Mouse (Mus musculus) midbrain, embryonic 14.5 days (tissue): ENCODE data around the gene Carmil1. TPM values are rescaled to one million over a fixed set of nuclear protein-coding genes. Genes with fewer than 3 reads are reported as not detected.
A peak's percentile ranks its signal among the peaks of the same experiment; 100 is the strongest.

Source experiments
- ATAC-seq: fragments of 200-750 bp; cut with Nextera tagmentation; 2 replicates; pipeline ENCODE4 v1.8.0; 2017; ENCODE audit warnings: moderate number of reproducible peaks, moderate library complexity; ENCODE audit not compliant: low FRiP score, low TSS enrichment
- DNase-seq: peaks from one replicate; pipeline ENCODE4 v3.0.0-alpha.2; 2015
- H3K27ac ChIP-seq: fragments of 300-500 bp; sonication (generic); replicated peaks from 2 replicates; pipeline ENCODE4 v1.5.1; 2014; ENCODE audit warnings: mild to moderate bottlenecking, low read depth, low read length, moderate library complexity
- H3K27me3 ChIP-seq: fragments of 300-500 bp; sonication (generic); 2 replicates; pipeline ENCODE4 v1.6.1; 2014; ENCODE audit warnings: low read length, control low read depth, mixed read lengths; ENCODE audit not compliant: control insufficient read depth, insufficient read depth
- H3K36me3 ChIP-seq: fragments of 300-500 bp; sonication (generic); 2 replicates; pipeline ENCODE4 v1.6.1; 2014; ENCODE audit warnings: low read length, control low read depth; ENCODE audit not compliant: control insufficient read depth, insufficient read depth
- H3K4me1 ChIP-seq: fragments of 300-500 bp; sonication (generic); 2 replicates; pipeline ENCODE4 v1.6.1; 2014; ENCODE audit warnings: mild to moderate bottlenecking, antibody characterized with exemption, low read length, control low read depth; ENCODE audit not compliant: control insufficient read depth, insufficient read depth
- H3K4me2 ChIP-seq: fragments of 300-500 bp; sonication (generic); 2 replicates; pipeline ENCODE4 v1.6.1; 2014; ENCODE audit warnings: mild to moderate bottlenecking, low read length, moderate library complexity
- H3K4me3 ChIP-seq: fragments of 300-500 bp; sonication (generic); replicated peaks from 2 replicates; pipeline ENCODE4 v1.5.1; 2014; ENCODE audit warnings: low read depth, low read length
- H3K9ac ChIP-seq: fragments of 300-500 bp; sonication (generic); replicated peaks from 2 replicates; pipeline ENCODE4 v1.6.1; 2014; ENCODE audit warnings: mild to moderate bottlenecking, low read length, moderate library complexity
- H3K9me3 ChIP-seq: fragments of 300-500 bp; sonication (generic); 2 replicates; pipeline ENCODE4 v1.6.1; 2016; ENCODE audit warnings: low read length, control low read depth, mixed read lengths; ENCODE audit not compliant: control insufficient read depth
- WGBS: fragments of 180-500 bp; shearing (Covaris S2); extraction: QIAGEN DNeasy Blood & Tissue Kit; methylation state at CpG from one replicate; pipeline ENCODE4 v1.1.7; 2014; 5-methylcytosine and 5-hydroxymethylcytosine counted together
- polyA plus RNA-seq: library from polyadenylated mRNA; unstranded; fragments of >200 nt; fragmentation: Nextera tagmentation; extraction: Ambion mirVana; gene quantifications from 2 replicates; pipeline ENCODE4 v1.2.1, GENCODE M21; 2014

Gene Carmil1
- 29.4 and 32.3 TPM in 2 replicates for polyA plus RNA-seq

DNA sequence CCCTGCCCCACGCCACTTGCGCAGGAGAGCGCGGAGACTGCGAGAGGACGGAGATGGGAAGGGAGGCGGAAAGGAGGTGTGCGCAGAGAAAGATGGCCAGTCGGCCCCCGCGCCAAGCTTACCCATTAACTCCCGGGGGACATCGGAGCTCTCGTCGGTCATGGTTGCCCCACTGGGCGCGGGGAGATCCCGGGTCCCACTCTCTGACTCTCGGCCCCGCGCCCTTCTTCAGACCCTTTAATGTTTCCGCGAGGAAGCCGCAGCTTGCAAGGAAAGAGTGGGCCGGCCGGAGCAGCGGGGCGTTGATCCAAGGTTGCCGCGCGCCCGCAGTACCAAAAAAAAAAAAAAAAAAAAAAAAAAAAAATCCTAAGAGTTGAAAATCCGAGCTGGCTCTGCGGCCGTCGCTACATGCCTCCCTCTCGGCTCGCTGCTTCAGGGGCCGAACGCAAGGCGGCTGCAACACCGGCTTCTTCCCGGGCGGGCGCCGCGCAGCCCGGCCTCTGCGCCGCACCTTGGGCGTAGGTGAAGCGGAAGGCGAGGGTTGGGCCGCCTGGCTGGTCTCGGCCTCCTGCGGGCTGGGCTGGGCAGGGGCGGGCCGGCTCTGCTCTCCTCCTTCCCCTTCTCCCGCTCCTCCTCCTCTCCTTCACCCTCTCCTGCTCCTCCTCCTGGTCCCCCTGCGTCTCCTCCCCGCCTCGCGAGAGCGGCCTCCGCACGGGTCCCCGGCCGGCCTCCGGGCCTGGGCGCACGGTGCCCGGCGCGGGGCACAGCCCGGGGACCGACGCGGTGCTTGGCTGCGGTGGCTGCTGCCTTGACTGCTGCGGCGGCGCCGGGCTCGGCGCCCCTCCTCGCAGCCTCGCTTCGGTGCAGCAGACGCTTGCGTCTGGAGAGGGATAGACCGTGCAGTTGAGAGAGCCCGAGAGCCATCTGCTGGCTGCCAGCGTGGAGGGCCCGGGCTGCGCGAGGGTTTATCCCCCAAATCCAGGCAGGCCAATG is at the start of gene Carmil1:
Carmil1 (minus strand) TSS at position 357 of the 993 bp plus-strand sequence.
- H3K27ac ChIP-seq, result peak within 1 kb of the TSS; percentile 96
- ATAC-seq, result peak; percentile 95
- WGBS, result under 1% methylated on average over 91 of the region's 96 CpGs

GRCm38 (mm10) chr13:24330128-24330527 is 49.5 kb upstream of the Carmil1 start:
- Histone ChIP-seq H3K27me3 (no peaks in the 10 kb centered on the region), H3K9me3 (no peaks in the 10 kb centered on the region), H3K4me3 (no peak overlapping the region), H3K4me1 (no peaks in the 10 kb centered on the region), H3K27ac (no peak overlapping the region), H3K9ac (no peak overlapping the region), H3K36me3 (no peaks in the 10 kb centered on the region), H3K4me2 (no peak overlapping the region)
- 88% methylated on average over 4 of the region's 4 CpGs for WGBS
- DNase-seq (no peak), ATAC-seq (no peak)

More for the DNA sequence above, at the start of gene Carmil1:
- peak; percentile 94 for DNase-seq
- Histone ChIP-seq H3K36me3 (no peaks in the 10 kb centered on the region), H3K4me2 (peak within 1 kb of the TSS; percentile 93), H3K27me3 (peaks cover 3% of the 10 kb centered on the region; the same call in 1 of the 2 replicates), H3K9me3 (no peaks in the 10 kb centered on the region), H3K9ac (peak within 1 kb of the TSS; percentile 88), H3K4me3 (peak within 1 kb of the TSS; percentile 73), H3K4me1 (peaks cover 15% of the 10 kb centered on the region)

DNA sequence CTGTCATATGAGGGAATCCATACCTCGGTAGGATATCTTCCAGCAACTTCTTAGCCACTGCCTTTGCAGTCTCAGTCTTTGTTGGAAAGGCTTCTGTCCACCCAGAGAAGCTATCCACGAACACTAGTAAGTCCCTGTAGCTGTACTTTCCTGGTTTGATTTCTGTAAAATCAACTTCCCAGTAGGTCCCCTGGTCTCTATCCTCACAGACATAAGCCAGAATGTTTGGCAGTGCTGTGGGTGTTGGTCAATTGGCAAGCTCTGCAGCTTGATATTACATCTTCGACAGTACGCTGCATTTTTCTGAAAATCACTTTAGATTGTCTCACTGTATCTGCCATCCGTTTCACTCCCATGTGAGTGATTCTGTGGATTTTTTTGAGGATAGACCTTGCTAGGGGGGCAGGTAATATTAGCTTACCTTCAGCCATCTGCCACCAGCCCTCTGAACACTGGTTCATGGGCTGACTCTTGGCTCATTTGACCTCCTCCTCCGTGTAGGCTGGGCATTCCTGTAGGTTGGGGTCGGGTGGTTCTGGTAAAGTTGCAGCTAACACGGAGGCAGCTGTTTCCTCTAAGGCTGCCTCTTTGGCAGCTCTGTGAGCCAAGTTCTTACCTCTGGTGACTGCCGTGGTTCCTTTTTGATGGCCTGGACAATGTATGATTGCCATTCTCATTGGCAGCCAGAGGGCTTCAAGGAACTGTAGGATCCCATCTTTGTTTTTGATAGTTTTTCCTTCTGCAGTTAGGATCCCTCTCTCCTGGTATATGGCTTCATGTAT is 47.6 kb upstream of the Carmil1 start:
- WGBS, result 86% methylated on average over 9 of the region's 9 CpGs
- Histone ChIP-seq H3K4me1 (no peaks in the 10 kb centered on the region), H3K27ac (no peak overlapping the region), H3K36me3 (no peaks in the 10 kb centered on the region), H3K4me3 (no peak overlapping the region), H3K27me3 (no peaks in the 10 kb centered on the region), H3K4me2 (no peak overlapping the region), H3K9me3 (no peaks in the 10 kb centered on the region), H3K9ac (no peak overlapping the region)
- ATAC-seq (no peak), DNase-seq (no peak)

- Histone ChIP-seq H3K27me3 (no peaks in the 10 kb centered on the region), H3K4me1 (no peaks in the 10 kb centered on the region), H3K27ac (no peak within 1 kb of the TSS), H3K4me2 (no peak within 1 kb of the TSS), H3K9ac (no peak within 1 kb of the TSS), H3K36me3 (no peaks in the 10 kb centered on the region), H3K9me3 (no peaks in the 10 kb centered on the region), H3K4me3 (no peak within 1 kb of the TSS)
- WGBS, result 85% methylated on average over 5 of the region's 5 CpGs
- DNase-seq (no peak), ATAC-seq (no peak)
Measured at GRCm38 (mm10) chr13:24327201-24327600, 46.6 kb upstream of the Carmil1 start, which contains the start of gene Cmah. Gene Cmah (plus strand): TSS chr13:24327404.

GRCm38 (mm10) chr13:24321313-24321712 is 40.7 kb upstream of the Carmil1 start:
- Histone ChIP-seq H3K9me3 (no peaks in the 10 kb centered on the region), H3K27me3 (no peaks in the 10 kb centered on the region), H3K36me3 (no peaks in the 10 kb centered on the region), H3K4me2 (no peak overlapping the region), H3K27ac (no peak overlapping the region), H3K4me3 (no peak overlapping the region), H3K9ac (no peak overlapping the region), H3K4me1 (no peaks in the 10 kb centered on the region)
- WGBS, result 54% methylated on average over 6 of the region's 6 CpGs
- ATAC-seq, result no peak
- no peak for DNase-seq

DNA sequence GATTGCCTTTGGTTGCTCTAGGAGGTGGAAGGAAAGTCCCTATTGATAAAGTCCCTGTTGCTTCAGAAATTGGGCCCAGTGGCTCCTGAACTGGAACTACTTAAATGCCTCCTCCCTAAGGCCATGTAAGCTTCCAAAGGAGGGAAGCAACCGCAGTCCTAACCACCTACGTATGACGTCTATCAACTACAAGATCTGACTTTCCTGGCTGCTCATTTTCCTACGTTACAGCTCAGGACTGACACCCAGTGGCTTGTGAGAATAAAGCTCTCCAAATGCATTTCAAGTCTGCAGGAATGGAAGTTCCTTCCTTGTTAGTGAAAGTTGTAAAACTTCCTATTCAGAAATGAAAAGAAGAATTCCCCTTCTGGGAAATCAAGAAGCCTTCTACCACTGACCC is 38.0 kb upstream of the Carmil1 start:
- H3K4me3 ChIP-seq, result no peak overlapping the region
- DNase-seq, result peak; percentile 82
- H3K27ac ChIP-seq, result no peak overlapping the region
- no peak for ATAC-seq
- no peaks in the 10 kb centered on the region for H3K36me3 ChIP-seq
- WGBS, result 25% methylated on average over 4 of the region's 4 CpGs
- H3K9ac ChIP-seq, result no peak overlapping the region
- H3K4me1 ChIP-seq, result no peaks in the 10 kb centered on the region
- H3K9me3 ChIP-seq, result no peaks in the 10 kb centered on the region
- no peaks in the 10 kb centered on the region for H3K27me3 ChIP-seq
- no peak overlapping the region for H3K4me2 ChIP-seq

DNA sequence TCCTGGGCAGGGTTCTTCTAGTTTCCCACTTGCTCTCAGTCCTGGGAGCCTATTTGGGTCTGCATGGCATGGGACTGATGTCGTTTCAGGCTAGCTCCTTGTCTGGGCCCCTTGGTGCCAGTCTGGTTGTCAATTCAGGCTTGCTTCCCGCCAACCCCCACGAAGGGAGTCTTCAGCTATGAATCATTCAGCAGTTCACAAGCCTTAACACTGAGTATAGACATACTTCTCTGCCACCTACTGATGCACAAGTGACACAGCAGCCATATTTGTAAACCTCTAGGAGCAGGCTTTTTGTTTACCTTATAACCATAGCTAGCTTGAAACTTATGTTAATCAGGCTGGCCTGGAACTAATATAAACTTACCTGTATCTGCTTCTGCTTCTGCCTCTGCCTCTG is 36.0 kb upstream of the Carmil1 start:
- no peak overlapping the region for H3K9ac ChIP-seq
- WGBS, result 74% methylated on average over 3 of the region's 3 CpGs
- H3K27ac ChIP-seq, result no peak overlapping the region
- DNase-seq (peak; percentile 31), ATAC-seq (no peak)
- H3K36me3 ChIP-seq, result no peaks in the 10 kb centered on the region
- no peak overlapping the region for H3K4me2 ChIP-seq
- no peaks in the 10 kb centered on the region for H3K27me3 ChIP-seq
- no peaks in the 10 kb centered on the region for H3K9me3 ChIP-seq
- no peak overlapping the region for H3K4me3 ChIP-seq
- H3K4me1 ChIP-seq, result no peaks in the 10 kb centered on the region

DNA sequence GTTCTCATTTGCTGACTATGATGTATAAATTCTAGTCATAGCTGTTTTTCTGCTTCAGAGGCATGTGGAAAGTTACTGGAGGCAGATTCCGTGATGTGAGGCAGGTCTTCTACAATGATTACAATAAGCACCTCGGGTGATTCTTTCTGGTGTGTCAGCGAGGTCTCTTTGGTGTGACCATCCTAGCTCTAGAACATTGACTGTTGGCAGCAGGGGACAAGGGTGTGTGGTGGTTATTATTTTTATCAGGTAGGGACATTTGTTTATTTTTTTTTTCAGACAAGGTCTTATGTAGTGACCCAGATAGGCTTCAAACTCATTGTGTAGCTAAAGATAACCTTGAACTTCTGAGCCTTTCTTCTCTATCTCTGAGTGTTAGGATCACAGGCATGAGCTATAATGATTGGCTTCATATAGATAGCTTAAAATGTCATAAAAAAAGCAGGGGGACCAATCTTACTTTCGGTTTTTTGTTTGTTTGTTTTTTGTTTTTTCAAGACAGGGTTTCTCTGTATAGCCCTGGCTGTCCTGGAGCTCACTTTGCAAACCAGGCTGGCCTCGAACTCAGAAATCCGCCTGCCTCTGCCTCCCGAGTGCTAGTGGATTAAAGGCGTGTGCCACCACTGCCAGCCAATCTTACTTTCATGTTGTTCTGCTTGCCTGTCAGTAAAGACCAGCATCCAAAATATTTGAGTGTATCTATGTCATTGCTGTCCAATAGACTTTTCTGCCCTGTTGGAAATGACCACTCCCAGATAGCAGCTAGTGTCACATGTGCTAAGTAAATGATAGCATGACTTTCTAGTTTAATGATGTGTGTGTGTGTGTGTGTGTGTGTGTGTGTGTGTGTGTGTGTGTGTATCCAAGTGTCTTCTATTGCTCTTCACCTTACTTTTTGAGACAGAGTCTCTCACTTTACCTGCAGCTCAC is 30.7 kb upstream of the Carmil1 start:
- ATAC-seq, result no peak
- no peak overlapping the region for H3K27ac ChIP-seq
- no peak overlapping the region for H3K4me2 ChIP-seq
- H3K9ac ChIP-seq, result no peak overlapping the region
- H3K36me3 ChIP-seq, result no peaks in the 10 kb centered on the region
- H3K9me3 ChIP-seq, result no peaks in the 10 kb centered on the region
- no peaks in the 10 kb centered on the region for H3K4me1 ChIP-seq
- DNase-seq, result no peak
- 92% methylated on average over 8 of the region's 8 CpGs for WGBS
- no peaks in the 10 kb centered on the region for H3K27me3 ChIP-seq
- H3K4me3 ChIP-seq, result no peak overlapping the region
